Mouse (Mus musculus) fibroblast of lung, adult 2 months (primary cell): Measurements from ENCODE around the gene Vmn1r157.
"Not testable (repeated sequence)": the region's sequence is repeated elsewhere in the genome, so short reads cannot be mapped to it uniquely, and the experiment has no call there.

Experiments used
- DNase-seq: peaks from one replicate; pipeline ENCODE4 v3.0.0-alpha.2; 2011; ENCODE audit warnings: low read depth

The Vmn1r157 gene

GRCm38 (mm10) chr7:22761397-22761796 lies at the start of gene Vmn1r157:
TSS of gene Vmn1r157 (plus strand) at chr7:22761697.
- not testable (repeated sequence) for DNase-seq

GRCm38 (mm10) chr7:22719610-22720009 lies 41.9 kb upstream of the Vmn1r157 start, which contains the start of gene Gm4567:
TSS of gene Gm4567 (minus strand) at chr7:22719710.
- DNase-seq, result not testable (repeated sequence)

GRCm38 (mm10) chr7:22775981-22776380 lies 14.5 kb downstream of the Vmn1r157 start:
- DNase-seq, result not testable (repeated sequence)

- DNase-seq, result not testable (repeated sequence)
Measured at GRCm38 (mm10) chr7:22790682-22791081, 29.2 kb downstream of the Vmn1r157 start, which contains the start of gene Vmn1r158. TSS of gene Vmn1r158 (minus strand) at chr7:22790782.
